Mouse (Mus musculus): ENCODE results near the gene A530064D06Rik. TPM values are rescaled to one million over a fixed set of nuclear protein-coding genes. Genes with fewer than 3 reads are reported as not detected.

A530064D06Rik gene
- total and polyA plus RNA-seq, 3 experiments = not detected

DNA sequence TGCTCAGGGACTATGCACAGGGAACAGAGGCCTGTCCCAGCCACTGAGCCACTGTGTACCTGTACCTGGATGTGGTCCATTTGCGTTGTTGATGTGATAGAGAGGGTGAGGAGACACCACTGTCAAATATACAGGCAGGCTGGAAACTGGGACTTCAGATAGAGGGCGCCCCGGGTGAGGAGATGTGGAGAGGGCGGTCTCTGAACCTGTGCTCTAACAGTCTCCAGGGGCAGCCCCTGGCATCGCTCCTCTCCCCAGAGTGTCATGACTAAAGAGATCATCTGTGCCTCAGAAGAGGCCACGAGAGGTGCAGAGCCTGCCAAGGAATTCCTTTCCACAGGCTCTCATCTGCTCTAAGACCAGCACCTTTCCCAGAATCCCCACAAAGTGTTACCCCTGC lies 59.2 kb downstream of the A530064D06Rik start:
- no peaks in the 10 kb centered on the region for H3K9me3 ChIP-seq (replicated peaks; ENCODE audit: insufficient read depth, low read length)
- no peaks in the 10 kb centered on the region; a peak in 1 of 4 replicates for H3K4me1 ChIP-seq (ENCODE audit: control insufficient read depth in 1 of 2, insufficient read depth in 2 of 2, low read length in 2 of 2)
- no peak overlapping the region for H3K9ac ChIP-seq (ENCODE audit: control insufficient read depth, low read depth, low read length, poor library complexity, severe bottlenecking)
- DNase-seq (ENCODE audit: low read depth, low spot score) = no peak
- TF ChIP-seq SMC3 (IDR thresholded peaks at IDR 0.05; ENCODE audit: low read depth, low read length) (no peak), HCFC1 (IDR thresholded peaks at IDR 0.05; ENCODE audit: low read depth, low read length) (no peak), MAX (IDR thresholded peaks at IDR 0.05; ENCODE audit: low read length) (no peak), JUND (IDR thresholded peaks at IDR 0.05; ENCODE audit: low read depth, low read length) (no peak), CHD1 (IDR thresholded peaks at IDR 0.05; ENCODE audit: low read depth, low read length) (no peak), UBTF (IDR thresholded peaks at IDR 0.05; ENCODE audit: borderline replicate concordance, insufficient read depth, low read depth, low read length) (no peak), BHLHE40 (IDR thresholded peaks at IDR 0.05; ENCODE audit: borderline replicate concordance, low read depth, low read length) (no peak), ZC3H11A (IDR thresholded peaks at IDR 0.05; ENCODE audit: low read depth, low read length) (no peak), POLR2A (IDR thresholded peaks at IDR 0.05; ENCODE audit: control insufficient read depth in 1 of 2, insufficient read depth in 1 of 2, low read depth in 1 of 2, low read length in 2 of 2, poor library complexity in 1 of 2) (no peak), POLR2AphosphoS2 (IDR thresholded peaks at IDR 0.05; ENCODE audit: low read length) (no peak), GATA1 (IDR thresholded peaks at IDR 0.05; ENCODE audit: low read depth, low read length) (no peak), EP300 (IDR thresholded peaks at IDR 0.05; ENCODE audit: low read depth in 1 of 2, low read length in 2 of 2) (no peak)
- H3K36me3 ChIP-seq (ENCODE audit: control insufficient read depth in 1 of 2, insufficient read depth in 2 of 2, low read length in 2 of 2) = no peaks in the 10 kb centered on the region
- peaks cover 2% of the 10 kb centered on the region in 2 experiments; a peak in 3 of 4 replicates for H3K27me3 ChIP-seq (ENCODE audit: control insufficient read depth in 1 of 2, insufficient read depth in 2 of 2, low read length in 2 of 2)
- H3K4me3 ChIP-seq (ENCODE audit: control insufficient read depth in 1 of 2, insufficient read depth in 1 of 2, low read depth in 2 of 2, low read length in 2 of 2) = no peak overlapping the region
- H3K79me2 ChIP-seq (ENCODE audit: control insufficient read depth, insufficient read depth, low read length, poor library complexity) = no peaks in the 10 kb centered on the region
- H3K27ac ChIP-seq (ENCODE audit: control insufficient read depth, low read depth, low read length) = no peak overlapping the region

DNA sequence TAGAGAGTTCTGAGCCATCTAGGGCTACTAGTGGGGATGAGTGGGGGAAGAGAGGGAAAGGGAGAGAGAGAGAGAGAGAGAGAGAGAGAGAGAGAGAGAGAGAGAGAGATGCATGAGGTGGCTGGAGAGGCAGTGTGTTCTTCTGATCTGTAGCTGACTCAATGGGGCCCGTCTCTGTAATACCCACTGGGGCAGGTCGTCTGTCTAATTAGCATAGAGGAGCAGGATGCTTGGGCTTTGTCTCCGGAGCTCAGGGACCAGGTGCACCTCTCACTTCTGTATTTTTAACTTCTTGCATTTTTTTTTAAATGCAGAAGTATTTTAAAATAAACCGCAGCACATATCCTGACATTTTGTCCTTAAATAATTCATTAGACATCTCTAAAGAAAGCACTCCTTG lies 59.7 kb downstream of the A530064D06Rik start:
- no peak overlapping the region for H3K9ac ChIP-seq (ENCODE audit: control insufficient read depth, low read depth, low read length, poor library complexity, severe bottlenecking)
- no peak overlapping the region for H3K27ac ChIP-seq (ENCODE audit: control insufficient read depth, low read depth, low read length)

More for the DNA sequence above, 59.7 kb downstream of the A530064D06Rik start:
- H3K36me3 ChIP-seq (ENCODE audit: control insufficient read depth in 1 of 2, insufficient read depth in 2 of 2, low read length in 2 of 2) = no peaks in the 10 kb centered on the region
- H3K4me1 ChIP-seq (ENCODE audit: control insufficient read depth in 1 of 2, insufficient read depth in 2 of 2, low read length in 2 of 2) = no peaks in the 10 kb centered on the region; a peak in 1 of 4 replicates
- no peak overlapping the region for H3K4me3 ChIP-seq (ENCODE audit: control insufficient read depth in 1 of 2, insufficient read depth in 1 of 2, low read depth in 2 of 2, low read length in 2 of 2)
- DNase-seq (ENCODE audit: low read depth, low spot score) = no peak
- TF ChIP-seq POLR2A (IDR thresholded peaks at IDR 0.05; ENCODE audit: control insufficient read depth in 1 of 2, insufficient read depth in 1 of 2, low read depth in 1 of 2, low read length in 2 of 2, poor library complexity in 1 of 2) = no peak
- TF ChIP-seq MAFK (IDR thresholded peaks at IDR 0.05; ENCODE audit: borderline replicate concordance, low read depth, low read length) = no peak
- TF ChIP-seq USF2 (IDR thresholded peaks at IDR 0.05; ENCODE audit: borderline replicate concordance in 1 of 2, insufficient read depth in 1 of 2, low read depth in 1 of 2, low read length in 2 of 2) = no peak
- TF ChIP-seq NRF1 (IDR thresholded peaks at IDR 0.05; ENCODE audit: insufficient read depth, low read depth, low read length, poor library complexity, severe bottlenecking) = no peak
- TF ChIP-seq GABPA (IDR thresholded peaks at IDR 0.05; ENCODE audit: low read depth, low read length) = no peak
- TF ChIP-seq ZMIZ1 (IDR thresholded peaks at IDR 0.05; ENCODE audit: low read depth, low read length) = no peak
- TF ChIP-seq E2F4 (IDR thresholded peaks at IDR 0.05; ENCODE audit: borderline replicate concordance, low read depth, low read length) = no peak
- no peak for TF ChIP-seq TBP (IDR thresholded peaks at IDR 0.05; ENCODE audit: low read depth, low read length)
- no peak for TF ChIP-seq SMC3 (IDR thresholded peaks at IDR 0.05; ENCODE audit: low read depth, low read length)
- peaks cover 2% of the 10 kb centered on the region in 2 experiments; a peak in 3 of 4 replicates for H3K27me3 ChIP-seq (ENCODE audit: control insufficient read depth in 1 of 2, insufficient read depth in 2 of 2, low read length in 2 of 2)
- no peaks in the 10 kb centered on the region for H3K79me2 ChIP-seq (ENCODE audit: control insufficient read depth, insufficient read depth, low read length, poor library complexity)
- H3K9me3 ChIP-seq (replicated peaks; ENCODE audit: insufficient read depth, low read length) = no peaks in the 10 kb centered on the region

Measured in MEL (cell line).